Mouse (Mus musculus): ENCODE data around the gene Aco2.
"Not testable (repeated sequence)": the region's sequence is repeated elsewhere in the genome, so short reads cannot be mapped to it uniquely, and the experiment has no call there.

Aco2 gene

DNA sequence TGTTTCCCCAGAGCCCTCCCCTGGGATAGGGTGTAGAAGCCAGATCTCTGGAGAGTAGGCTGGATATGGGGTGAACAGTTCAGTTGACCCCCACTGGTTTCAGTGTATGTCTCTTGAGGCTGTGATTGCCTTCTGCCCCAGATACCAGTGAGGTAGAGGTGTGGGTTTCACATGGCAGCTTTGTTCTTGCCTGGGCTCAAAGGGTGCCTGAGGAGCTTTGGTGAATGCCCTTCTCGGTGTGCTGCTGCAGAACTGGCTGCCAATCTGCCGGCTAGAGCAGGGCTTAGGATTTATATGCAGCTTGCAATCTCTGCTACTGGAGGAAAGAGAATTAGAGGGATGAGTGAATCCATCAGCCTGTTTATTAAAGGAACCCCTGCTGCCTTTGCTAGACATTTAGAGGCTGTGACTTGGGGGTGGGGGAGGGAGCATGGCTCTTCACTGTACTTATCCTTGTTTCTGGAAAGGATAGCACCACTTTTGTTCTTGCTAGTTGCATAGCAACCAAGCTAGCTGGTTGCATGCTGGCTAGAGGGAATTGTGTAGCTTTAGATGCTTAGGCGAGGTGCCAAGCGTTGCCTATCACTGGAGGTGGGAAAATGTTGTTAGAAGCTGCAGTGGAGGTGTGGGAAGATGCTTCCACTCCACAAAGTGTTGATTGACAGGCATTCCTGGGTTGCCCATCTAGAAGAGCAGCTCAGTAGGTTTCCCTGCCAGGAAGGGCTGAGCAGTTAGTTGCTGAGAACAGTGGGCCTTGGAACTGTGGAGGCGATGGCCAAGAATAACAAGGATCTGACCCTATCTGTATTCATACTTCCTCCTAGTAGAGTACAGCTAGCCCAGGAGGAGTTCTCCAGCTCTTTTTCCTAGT, 7.7 kb downstream of the Aco2 start:
- DNase-seq, result peak in 1 of 2 experiments; percentile 35

GRCm38 (mm10) chr15:81882348-81882747, 10.2 kb downstream of the Aco2 start:
- no peak for DNase-seq

DNA sequence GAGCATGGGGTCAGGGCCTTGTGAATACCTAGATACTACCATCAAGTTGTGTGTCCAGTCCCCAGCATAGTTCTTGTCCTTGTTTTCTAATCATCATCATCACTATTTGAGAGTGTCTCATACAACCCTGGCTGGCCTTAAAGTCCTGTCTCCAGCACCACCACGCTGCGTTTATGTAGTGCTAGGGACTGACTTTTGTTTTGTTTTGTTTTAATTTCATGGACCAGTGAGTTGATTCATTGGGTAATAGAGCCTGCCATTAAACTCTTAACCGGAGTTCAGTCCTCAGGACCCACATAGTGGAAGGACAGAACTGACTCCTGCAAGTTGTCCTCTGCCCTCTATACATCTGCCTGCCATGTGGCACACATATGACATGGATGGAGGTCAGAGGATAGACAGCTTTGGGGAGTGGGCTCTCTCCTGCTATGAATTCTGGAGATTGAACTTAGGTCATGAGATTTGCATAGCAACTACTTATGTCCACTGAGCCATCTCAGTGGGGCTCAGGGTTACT, 13.4 kb downstream of the Aco2 start:
- no peak for DNase-seq

DNA sequence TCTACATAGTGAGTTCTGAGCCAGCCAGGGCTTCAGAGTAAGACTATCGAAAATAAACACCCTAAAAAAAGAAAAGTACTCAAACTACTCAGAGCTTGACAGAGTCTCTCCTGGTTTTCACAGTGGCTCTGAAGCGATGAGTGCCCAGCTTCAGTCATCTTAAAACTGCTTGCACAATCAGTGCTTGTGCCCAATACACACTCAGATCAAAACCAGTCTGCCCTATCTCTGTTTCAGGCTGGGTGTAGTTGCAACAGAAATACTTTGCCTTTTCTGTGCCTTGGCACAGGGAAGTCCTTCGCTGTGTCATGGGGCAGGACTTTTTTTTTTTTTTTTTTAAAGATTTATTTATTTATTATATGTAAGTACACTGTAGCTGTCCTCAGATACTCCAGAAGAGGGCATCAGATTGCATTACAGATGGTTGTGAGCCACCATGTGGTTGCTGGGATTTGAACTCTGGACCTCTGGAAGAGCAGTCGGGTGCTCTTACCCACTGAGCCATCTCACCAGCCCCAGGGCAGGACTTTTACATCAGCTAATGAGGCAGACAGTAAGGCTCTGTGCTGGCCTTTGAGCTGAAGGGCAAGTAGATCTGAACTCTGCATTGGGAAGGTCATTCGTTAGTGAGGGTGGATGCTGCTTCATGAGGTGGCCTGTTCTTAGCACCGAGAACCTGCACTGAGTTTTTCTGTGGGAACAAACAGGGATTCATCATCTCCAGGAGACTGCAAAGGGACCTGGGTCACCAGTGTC, 14.9 kb downstream of the Aco2 start:
- no peak for DNase-seq

DNA sequence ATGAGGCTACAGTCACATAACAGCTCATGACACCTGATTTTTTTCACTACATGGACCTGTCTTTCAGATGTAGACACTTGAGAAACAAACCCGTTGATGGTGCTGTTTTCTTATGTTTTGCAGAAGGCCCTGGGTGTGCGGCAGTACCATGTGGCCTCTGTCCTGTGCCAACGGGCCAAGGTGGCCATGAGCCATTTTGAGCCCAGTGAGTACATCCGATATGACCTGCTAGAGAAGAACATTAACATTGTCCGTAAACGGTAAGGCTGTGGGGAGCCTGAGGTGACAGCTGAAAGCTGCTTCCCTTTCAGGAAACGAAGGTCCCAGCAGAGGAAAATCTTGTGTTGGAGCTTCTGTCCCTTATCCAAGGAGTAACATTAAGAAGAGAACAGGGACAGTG, 17.1 kb downstream of the Aco2 start:
- peak; percentile 77 to 78 for DNase-seq

DNA sequence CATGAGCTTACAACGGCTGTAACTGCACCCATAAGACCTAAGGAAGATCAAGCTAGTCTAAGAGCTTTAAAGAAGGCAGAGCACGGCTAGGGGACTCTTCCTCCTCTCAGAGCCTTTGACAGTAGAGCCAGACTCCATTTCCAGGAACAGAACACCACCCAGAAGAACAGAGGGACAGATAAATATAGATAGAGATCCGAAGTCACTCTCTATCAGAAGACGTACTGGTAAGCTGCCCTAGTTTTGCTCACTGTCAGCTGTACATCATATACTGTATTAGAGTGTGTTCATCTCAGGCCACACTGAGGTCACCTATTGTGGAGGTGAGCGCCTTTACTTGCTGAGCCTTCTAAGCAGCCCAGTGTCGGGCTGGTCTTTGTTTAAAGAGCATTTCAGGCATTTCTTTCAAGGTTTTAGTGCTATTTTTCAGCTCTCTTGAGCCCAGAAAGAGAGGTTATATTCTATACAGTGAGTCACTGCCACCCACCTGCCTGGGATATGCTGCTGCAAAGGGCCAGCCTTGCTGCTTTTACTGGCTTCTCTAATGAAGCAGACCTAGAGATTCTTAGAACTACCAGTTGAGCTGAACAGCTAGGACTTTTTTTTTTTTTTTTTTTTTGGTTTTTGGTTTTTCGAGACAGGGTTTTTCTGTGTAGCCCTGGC, 19.2 kb downstream of the Aco2 start:
- DNase-seq, result no peak

DNA sequence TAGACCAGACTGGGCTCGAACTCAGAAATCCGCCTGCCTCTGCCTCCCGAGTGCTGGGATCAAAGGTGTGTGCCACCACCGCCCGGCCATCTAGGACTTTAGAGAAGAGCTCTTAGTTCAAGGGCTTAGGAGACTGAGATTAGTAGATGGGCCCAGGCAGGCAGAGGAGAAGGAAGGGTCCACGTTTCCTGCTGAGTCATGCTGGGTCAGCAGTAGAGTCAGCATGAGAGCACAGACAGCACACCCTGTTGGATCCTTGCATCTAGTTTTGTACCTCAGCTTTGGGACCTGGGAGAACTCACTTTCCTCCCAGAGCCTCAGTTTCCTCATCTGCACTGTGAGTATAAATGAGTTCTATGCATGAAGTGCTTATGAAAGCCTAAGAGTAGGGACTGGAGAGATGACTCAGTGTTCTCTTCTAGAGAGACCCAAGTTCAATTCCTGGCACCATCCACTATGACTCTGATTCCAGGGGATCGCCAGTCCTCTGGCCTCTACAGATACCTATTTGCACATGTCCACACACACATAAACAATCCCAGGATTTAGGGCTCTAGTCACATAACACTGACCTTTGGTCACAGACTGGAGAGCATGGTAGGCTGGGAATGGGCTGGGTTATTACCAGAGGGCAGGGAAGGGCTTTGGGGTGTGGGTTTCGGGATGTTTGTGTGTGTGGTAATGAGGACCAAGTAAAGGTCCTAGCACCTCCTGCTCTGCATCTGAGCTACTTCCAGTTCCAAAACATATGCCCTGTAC, 19.9 kb downstream of the Aco2 start:
- no peak for DNase-seq

DNA sequence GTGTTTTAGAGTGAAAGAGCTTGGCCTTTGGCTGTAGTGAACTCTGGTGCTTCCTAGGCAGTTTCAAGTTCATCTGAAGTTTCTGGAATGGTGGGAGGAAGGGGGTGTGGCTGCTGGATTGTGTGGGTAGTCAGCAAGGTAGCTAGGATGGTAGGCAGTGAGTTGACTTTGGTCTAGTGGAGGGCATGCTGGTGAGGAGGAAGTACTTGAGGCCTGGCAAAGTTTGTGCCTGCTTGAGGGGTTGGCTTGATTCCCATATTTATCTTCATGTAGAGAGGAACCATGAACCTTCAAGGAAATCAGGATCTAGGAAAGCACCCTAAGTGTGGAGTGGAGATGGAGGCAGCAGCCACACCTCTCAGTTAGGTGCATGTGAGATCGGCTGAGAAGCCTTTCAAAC, 21.9 kb downstream of the Aco2 start:
- DNase-seq, result no peak

DNA sequence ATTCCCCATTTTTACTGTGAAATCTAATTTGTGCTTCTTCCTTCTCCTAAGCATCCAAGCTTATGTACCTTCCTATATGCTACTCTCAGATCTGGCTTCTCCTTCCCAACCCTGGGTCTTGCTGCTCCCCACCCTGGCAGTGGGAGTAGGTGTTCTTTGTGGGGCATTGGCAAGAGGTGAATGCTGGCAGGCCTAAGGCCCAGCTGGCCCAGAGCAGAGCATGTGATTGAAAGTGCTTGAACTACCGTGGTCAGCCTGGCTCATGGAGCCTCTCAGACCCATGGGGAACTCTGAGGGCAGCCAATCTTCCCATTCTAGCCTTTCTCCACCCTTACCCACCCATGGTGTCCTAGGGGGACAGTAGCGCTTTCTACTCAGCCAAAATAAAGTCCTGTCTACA, 24.3 kb downstream of the Aco2 start:
- DNase-seq, result peak in 1 of 2 experiments; percentile 44

DNA sequence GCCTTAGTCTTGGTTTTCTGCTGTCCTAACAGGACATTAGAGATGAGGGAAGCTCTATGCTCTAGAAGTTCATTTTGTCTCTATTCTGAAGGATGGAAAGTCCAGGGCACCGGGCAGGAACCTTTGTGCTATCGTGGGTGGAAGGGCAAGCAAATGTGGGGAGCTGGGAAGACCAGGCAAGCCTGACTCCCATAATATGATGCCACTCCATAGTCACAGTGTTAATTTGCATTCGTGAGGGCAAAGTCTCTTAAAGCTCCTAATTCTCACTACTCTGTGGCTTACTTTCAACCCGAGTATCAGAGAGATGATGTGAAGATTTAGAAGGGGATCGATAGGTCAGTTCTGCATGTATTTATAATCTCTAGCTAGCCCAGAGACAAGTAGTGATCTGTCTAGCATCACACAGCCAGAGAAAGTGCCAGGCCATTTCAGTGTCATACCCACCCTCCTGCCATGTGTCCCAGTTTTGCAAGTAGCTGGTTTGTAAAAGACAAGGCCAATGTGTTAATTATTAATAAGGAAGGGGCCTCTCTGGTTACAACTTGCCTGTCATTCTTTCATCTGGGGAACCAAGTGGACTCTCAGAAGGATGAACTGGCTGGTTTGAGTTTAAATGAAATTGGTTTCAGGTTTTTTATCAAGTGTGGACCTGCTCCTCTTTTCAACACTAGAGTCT, 25.6 kb downstream of the Aco2 start:
- DNase-seq, result no peak

- DNase-seq, result peak; percentile 64 to 76
These were observed 26.6 kb downstream of the Aco2 start for GRCm38 (mm10) chr15:81898751-81899150.

- peak; percentile 84 to 90 for DNase-seq
These were observed 32.8 kb downstream of the Aco2 start for GRCm38 (mm10) chr15:81904939-81905338.

- DNase-seq, result no peak
These were observed 35.8 kb downstream of the Aco2 start for GRCm38 (mm10) chr15:81907953-81908352.

DNA sequence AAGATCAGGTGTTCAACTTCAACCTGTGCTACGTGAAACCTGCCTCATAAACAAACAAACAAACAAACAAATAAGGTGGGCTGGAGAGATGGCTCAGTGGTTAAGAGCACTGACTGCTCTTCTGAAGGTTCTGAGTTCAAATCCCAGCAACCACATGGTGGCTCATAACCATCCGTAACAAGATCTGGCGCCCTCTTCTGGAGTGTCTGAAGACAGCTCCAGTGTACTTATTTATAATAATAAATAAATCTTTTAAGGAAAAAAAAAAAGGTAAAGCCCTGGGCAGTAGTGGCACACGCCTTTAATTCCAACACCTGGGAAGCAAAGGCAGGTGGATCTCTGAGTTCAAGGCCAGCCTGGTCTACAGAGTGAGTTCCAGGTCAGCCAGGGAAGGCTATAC, 36.7 kb downstream of the Aco2 start:
- not testable (repeated sequence) for DNase-seq

GRCm38 (mm10) chr15:81912498-81912897, 40.4 kb downstream of the Aco2 start:
- DNase-seq, result no peak

DNA sequence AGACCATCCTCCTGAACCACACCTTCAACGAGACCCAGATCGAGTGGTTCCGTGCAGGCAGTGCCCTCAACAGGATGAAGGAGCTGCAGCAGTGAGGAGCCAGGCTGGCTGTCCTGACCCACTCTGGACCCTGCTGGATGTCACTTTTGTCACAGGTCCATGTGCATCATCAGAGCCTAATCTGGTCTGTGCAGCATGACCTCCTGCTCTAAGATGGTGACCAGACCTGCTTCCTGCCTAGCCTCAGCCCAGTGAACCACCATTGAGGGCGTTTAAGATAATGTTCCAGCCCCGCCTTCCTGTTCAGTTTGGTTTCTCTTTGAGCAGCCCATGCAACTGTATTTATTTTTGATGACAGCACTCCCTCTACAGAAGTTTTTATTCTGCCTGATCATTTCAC, 42.6 kb downstream of the Aco2 start:
- no peak for DNase-seq

DNA sequence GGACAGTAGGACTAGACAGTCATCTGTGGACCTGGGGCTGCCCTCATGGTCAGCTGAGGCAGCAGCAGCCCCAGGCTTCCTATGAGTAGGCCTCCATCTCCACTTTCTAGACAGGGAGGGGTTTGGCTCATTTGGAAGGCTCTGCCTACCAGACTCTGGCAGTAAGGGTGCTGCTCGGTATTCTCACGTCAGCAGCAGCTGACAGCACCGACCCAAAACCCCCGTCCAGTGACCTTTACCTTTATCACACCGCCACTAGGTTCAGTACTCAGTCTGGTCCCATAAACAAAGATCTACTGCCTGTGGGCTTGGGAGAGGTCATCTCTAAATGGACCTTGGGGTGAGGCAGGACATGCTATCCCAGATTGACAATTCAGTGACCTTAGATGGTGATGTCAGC, 43.6 kb downstream of the Aco2 start:
- DNase-seq, result no peak

GRCm38 (mm10) chr15:81917201-81917600, 45.1 kb downstream of the Aco2 start:
- DNase-seq, result no peak

GRCm38 (mm10) chr15:81917621-81918463, 45.7 kb downstream of the Aco2 start:
- peak; percentile 75 to 90 for DNase-seq

- DNase-seq, result peak in 1 of 2 experiments; percentile 60
These were observed 47.0 kb downstream of the Aco2 start for GRCm38 (mm10) chr15:81919062-81919461.
